Mouse (Mus musculus) hindbrain, embryonic 11.5 days (tissue): Measurements from ENCODE around the gene Mocs1. TPM values are rescaled to one million over a fixed set of nuclear protein-coding genes. Genes with fewer than 3 reads are reported as not detected.
"Not testable (repeated sequence)": the region's sequence is repeated elsewhere in the genome, so short reads cannot be mapped to it uniquely, and the experiment has no call there.

Experiments
- ATAC-seq: fragments of 200-750 bp; cut with Nextera tagmentation; 2 replicates; pipeline ENCODE4 v1.8.0; 2017; ENCODE audit warnings: mild to moderate bottlenecking, moderate TSS enrichment, moderate library complexity; ENCODE audit not compliant: low FRiP score
- DNase-seq: peaks from one replicate; pipeline ENCODE4 v3.0.0-alpha.2; 2015; ENCODE audit warnings: low spot score
- H3K27ac ChIP-seq: fragments of 300-500 bp; sonication (generic); 2 replicates; pipeline ENCODE4 v1.5.1; 2014; ENCODE audit warnings: mild to moderate bottlenecking, low read depth, low read length
- H3K27me3 ChIP-seq: fragments of 300-500 bp; sonication (generic); 2 replicates; pipeline ENCODE4 v1.6.1; 2014; ENCODE audit warnings: mild to moderate bottlenecking, low read length, moderate library complexity, mixed read lengths; ENCODE audit not compliant: control insufficient read depth, insufficient read depth
- H3K36me3 ChIP-seq: fragments of 300-500 bp; sonication (generic); 2 replicates; pipeline ENCODE4 v1.6.1; 2014; ENCODE audit warnings: mild to moderate bottlenecking, low read length, moderate library complexity, mixed read lengths; ENCODE audit not compliant: control insufficient read depth, insufficient read depth
- H3K4me1 ChIP-seq: fragments of 300-500 bp; sonication (generic); replicated peaks from 2 replicates; pipeline ENCODE4 v1.6.1; 2014; ENCODE audit warnings: low read length, mixed read lengths; ENCODE audit not compliant: control insufficient read depth, insufficient read depth
- H3K4me2 ChIP-seq: fragments of 300-500 bp; sonication (generic); replicated peaks from 2 replicates; pipeline ENCODE4 v1.6.1; 2014; ENCODE audit warnings: mild to moderate bottlenecking, low read depth, low read length
- H3K4me3 ChIP-seq: fragments of 300-500 bp; sonication (generic); 2 replicates; pipeline ENCODE4 v1.5.1; 2014; ENCODE audit warnings: low read depth, low read length
- H3K9ac ChIP-seq: fragments of 300-500 bp; sonication (generic); 2 replicates; pipeline ENCODE4 v1.6.1; 2014; ENCODE audit warnings: low read depth, low read length
- H3K9me3 ChIP-seq: fragments of 300-500 bp; sonication (generic); 2 replicates; pipeline ENCODE4 v1.6.1; 2016; ENCODE audit warnings: low read length; ENCODE audit not compliant: control insufficient read depth
- WGBS: fragments of 180-500 bp; shearing (Covaris S2); extraction: QIAGEN DNeasy Blood & Tissue Kit; methylation state at CpG from one replicate; pipeline ENCODE4 v1.1.7; 2014; 5-methylcytosine and 5-hydroxymethylcytosine counted together
- polyA plus RNA-seq: library from polyadenylated mRNA; unstranded; fragments of >200 nt; fragmentation: Nextera tagmentation; extraction: Ambion mirVana; gene quantifications from 2 replicates; pipeline ENCODE4 v1.2.1, GENCODE M21; 2014

Gene Mocs1
- polyA plus RNA-seq, 1 experiment from 2014 or later, result 5.6 TPM

DNA sequence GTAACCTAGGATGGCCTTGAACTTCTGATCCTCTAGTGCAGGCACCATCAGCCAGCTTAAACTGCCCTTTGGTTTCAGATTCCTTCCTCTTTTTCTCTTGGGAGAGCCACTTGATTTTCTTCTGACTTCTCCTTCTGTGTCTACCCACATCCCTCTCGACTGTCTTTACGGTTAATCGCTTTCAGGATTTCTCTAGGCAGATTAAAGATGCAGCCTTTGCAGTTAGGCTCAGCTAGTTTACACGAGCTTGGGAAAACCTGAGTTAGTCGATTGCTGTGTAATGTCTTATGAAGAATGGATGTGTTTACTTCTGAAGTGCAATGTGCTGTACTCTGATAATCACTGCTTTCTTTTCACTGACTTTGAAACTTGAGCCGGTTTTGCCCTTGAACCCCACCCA is 8.5 kb downstream of the Mocs1 start:
- ATAC-seq, result no peak
- no peak overlapping the region for H3K27ac ChIP-seq
- DNase-seq, result no peak
- no peaks in the 10 kb centered on the region for H3K27me3 ChIP-seq
- no peak overlapping the region for H3K9ac ChIP-seq
- no peak overlapping the region for H3K4me2 ChIP-seq
- H3K4me3 ChIP-seq, result no peak overlapping the region
- WGBS, result 92% methylated on average over 6 of the region's 6 CpGs
- no peaks in the 10 kb centered on the region for H3K4me1 ChIP-seq
- H3K36me3 ChIP-seq, result peaks cover 4% of the 10 kb centered on the region; the same call in 1 of the 2 replicates
- H3K9me3 ChIP-seq, result no peaks in the 10 kb centered on the region

DNA sequence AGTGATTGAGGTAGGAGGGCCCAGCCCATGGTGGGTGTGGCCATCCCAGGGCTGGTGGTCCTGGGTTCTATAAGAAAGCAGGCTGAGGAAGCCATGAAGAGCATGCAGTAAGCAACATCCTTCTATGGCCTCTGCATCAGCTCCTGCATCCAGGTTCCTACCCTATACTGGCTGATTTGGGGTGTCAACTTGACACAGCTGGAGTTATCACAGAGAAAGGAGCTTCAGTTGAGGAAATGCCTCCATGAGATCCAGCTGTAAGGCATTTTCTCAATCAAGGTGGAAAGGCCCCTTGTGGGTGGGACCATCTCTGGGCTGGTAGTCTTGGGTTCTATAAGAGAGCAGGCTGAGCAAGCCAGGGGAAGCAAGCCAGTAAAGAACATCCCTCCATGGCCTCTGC is 9.1 kb downstream of the Mocs1 start:
- H3K36me3 ChIP-seq, result not testable (repeated sequence)

DNA sequence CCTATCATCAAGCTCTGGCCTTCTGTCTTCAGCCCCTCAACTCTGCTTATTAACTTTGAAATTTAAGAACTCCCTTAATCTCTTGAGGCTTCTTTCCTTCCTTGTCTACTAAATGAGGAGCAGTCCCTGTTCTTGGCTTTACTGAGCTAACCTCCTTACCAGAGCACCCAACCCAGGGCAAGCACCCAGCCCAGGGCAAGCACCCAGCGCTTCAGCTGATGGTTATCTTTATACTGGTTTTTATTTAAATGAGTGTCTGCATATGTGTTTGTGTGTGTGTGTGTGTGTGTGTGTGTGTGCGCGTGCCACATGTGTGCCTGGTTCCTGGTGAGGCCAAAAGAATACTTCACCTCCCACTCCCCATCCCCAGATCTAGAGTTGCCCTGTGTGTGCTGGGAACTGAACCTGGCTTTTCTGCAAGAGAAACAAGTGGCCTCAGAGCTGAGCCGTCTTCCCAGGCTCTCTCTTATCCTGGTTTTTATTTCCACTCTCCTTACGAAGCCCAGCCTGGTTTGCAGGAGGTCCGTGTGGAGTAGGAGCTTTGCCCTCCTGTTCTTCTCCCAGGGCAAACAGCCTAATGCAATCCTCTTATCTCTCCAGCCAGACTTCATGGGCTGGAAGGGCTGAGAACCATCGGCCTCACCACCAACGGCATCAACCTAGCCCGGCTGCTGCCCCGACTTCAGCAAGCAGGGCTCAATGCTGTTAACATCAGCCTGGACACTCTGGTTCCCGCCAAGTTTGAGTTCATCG is 10.8 kb downstream of the Mocs1 start:
- ATAC-seq, result no peak
- no peak overlapping the region for H3K4me3 ChIP-seq
- 90% methylated on average over 12 of the region's 12 CpGs for WGBS

More for the DNA sequence above, 9.1 kb downstream of the Mocs1 start:
- H3K4me2 ChIP-seq, ATAC-seq, DNase-seq, H3K4me3 ChIP-seq, H3K27me3 ChIP-seq, H3K4me1 ChIP-seq, H3K27ac ChIP-seq, H3K9ac ChIP-seq, H3K9me3 ChIP-seq: not testable (repeated sequence)

DNA sequence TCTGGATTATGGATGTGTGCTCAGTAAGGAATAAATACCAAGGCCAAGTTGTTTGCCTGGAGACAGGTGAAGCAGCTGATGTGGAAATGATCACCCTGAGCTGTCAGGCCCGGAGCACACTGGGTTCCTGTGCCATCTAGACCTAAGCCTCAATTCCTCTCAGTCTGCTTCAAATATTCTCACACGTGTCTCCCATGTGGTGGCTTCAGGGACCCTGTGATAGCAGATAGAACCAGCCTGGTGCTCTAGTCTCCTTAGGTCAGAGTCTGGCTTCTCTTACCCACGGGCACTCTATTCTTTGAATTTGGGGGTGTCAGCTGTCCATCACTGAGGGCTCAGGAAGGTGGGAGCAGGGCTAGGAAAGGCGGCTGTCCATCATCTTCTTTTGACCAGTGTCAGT is 11.5 kb downstream of the Mocs1 start:
- Histone ChIP-seq H3K9me3 (no peaks in the 10 kb centered on the region), H3K4me2 (no peak overlapping the region), H3K36me3 (peaks cover 4% of the 10 kb centered on the region; the same call in 1 of the 2 replicates), H3K27ac (no peak overlapping the region), H3K4me3 (no peak overlapping the region), H3K4me1 (no peaks in the 10 kb centered on the region), H3K27me3 (no peaks in the 10 kb centered on the region), H3K9ac (no peak overlapping the region)
- ATAC-seq, result no peak
- no peak for DNase-seq
- WGBS, result 93% methylated on average over 4 of the region's 4 CpGs

More for the DNA sequence above, 10.8 kb downstream of the Mocs1 start:
- Histone ChIP-seq H3K27me3 (no peaks in the 10 kb centered on the region), H3K9me3 (no peaks in the 10 kb centered on the region), H3K9ac (no peak overlapping the region), H3K27ac (no peak overlapping the region), H3K36me3 (peaks cover 4% of the 10 kb centered on the region; the same call in 1 of the 2 replicates), H3K4me2 (no peak overlapping the region), H3K4me1 (no peaks in the 10 kb centered on the region)
- no peak for DNase-seq

DNA sequence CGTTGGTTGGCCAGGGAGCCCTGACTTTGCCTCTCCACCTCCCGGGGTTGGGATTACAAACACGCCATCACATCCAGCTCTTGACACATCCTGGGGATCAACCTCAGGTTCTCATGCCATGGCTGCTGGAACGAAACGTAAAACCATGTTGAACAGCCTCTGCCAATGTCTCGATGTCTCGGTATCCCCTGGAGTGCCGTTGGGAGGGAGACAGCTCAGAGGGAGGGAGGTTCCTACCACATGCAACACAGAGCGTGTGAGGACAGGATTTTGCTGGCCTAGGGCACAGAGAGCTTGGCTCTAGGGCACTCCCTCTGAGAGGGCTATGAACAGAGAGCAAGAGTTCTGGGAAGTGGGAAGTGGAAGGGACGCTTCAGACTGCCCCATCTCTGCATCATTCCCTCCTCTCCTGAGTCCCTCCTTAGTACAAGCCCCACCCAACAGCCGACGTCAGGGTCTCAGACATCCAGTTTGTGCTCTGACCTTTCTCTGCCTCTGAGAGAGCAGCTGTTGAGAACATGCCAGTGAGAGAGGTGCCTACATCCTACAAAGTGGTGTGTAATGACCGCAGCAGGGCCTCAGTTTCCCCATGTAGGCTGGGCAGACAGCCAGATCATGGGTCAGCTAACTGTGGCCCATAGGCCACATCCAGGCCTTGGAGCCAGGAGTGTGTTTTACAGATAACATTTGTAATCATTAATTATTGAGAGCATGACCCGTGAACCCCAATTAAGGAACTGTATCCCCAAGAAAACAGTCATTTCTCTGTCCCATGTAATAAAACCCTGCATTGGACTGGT is 12.4 kb downstream of the Mocs1 start:
- Histone ChIP-seq H3K9me3 (no peaks in the 10 kb centered on the region), H3K4me2 (no peak overlapping the region), H3K4me3 (no peak overlapping the region), H3K27me3 (no peaks in the 10 kb centered on the region), H3K9ac (no peak overlapping the region), H3K4me1 (no peaks in the 10 kb centered on the region), H3K36me3 (peaks cover under 1% of the 10 kb centered on the region; the same call in 1 of the 2 replicates), H3K27ac (no peak overlapping the region)
- DNase-seq, result no peak
- WGBS, result 81% methylated on average over 14 of the region's 14 CpGs
- no peak for ATAC-seq

DNA sequence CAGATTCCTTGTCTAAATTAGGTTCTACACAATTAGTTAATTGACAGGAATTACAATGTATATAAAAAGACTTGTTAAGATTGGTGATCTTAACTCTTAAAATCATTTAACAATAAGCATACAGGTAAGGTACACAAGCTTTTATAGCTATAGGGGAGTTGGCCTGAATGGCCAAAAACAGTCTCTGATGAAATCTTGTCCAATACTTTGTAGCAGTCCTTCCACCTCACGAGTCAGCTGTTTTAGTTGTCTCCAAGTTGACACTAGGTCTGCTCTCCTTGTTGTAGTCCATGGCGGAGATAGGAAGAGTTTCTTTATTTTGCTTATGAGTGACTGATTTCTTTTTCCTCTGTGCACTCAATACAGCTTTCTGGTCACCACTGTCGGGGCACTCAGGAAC is 14.7 kb downstream of the Mocs1 start:
- H3K9me3 ChIP-seq, H3K36me3 ChIP-seq, DNase-seq, ATAC-seq, H3K4me3 ChIP-seq, H3K9ac ChIP-seq, H3K4me1 ChIP-seq, H3K27me3 ChIP-seq, H3K27ac ChIP-seq, H3K4me2 ChIP-seq: not testable (repeated sequence)
- 81% methylated on average over 3 of the region's 3 CpGs for WGBS

DNA sequence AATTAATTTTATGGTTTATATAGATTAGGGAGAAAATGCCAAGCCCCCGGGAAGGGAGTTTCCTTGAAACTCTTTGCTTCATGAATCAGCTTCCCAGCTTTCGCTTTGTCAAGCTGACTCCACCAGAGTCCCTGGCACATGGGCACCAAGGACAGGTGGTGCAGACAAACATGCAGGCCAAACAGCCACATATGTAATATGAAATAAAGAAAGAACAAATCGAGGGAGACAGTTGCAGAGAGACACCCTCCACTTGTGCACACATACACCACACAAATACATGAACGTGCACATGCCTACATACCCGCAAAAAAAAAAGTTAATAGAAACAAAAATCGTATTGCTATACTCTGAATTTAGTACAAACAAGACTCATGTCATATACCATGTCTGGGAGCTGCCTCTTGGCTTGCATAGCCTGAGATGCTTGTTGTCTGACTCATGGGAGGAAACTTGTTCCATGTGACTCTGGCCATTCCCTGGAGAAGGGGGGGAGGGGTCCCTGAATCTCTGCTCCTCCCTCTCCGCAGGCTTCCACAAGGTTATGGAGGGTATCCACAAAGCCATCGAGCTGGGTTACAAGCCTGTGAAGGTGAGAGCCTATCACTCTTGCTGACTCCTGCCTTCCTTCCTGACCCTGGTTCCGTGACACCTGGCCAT is 20.5 kb downstream of the Mocs1 start:
- Histone ChIP-seq H3K9ac (no peak overlapping the region), H3K27me3 (no peaks in the 10 kb centered on the region), H3K9me3 (no peaks in the 10 kb centered on the region), H3K36me3 (no peaks in the 10 kb centered on the region), H3K4me2 (no peak overlapping the region), H3K4me1 (no peaks in the 10 kb centered on the region), H3K27ac (no peak overlapping the region), H3K4me3 (no peak overlapping the region)
- DNase-seq (no peak), ATAC-seq (no peak)
- WGBS, result 76% methylated on average over 8 of the region's 9 CpGs

DNA sequence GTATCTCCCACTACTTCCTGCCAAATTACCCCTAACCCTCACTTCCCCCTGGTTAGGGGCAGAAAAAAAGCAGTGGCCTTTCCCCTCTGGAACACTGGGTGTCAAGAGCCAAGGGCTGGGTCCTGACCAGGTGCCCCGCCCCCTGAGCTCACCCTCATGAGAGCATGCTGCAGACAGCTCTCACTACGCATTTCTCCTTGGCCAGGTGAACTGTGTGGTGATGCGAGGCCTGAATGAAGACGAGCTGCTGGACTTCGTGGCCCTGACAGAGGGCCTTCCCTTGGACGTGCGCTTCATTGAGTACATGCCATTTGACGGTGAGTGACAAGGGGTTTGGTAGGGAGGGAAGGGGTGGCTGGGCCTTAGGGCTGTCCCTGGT is 21.1 kb downstream of the Mocs1 start:
- no peak overlapping the region for H3K4me3 ChIP-seq
- no peaks in the 10 kb centered on the region for H3K4me1 ChIP-seq
- no peak overlapping the region for H3K27ac ChIP-seq
- DNase-seq, result no peak
- H3K9ac ChIP-seq, result no peak overlapping the region
- H3K27me3 ChIP-seq, result no peaks in the 10 kb centered on the region
- WGBS, result 76% methylated on average over 8 of the region's 8 CpGs
- H3K36me3 ChIP-seq, result no peaks in the 10 kb centered on the region
- no peak overlapping the region for H3K4me2 ChIP-seq
- H3K9me3 ChIP-seq, result no peaks in the 10 kb centered on the region
- ATAC-seq, result no peak
